Mouse (Mus musculus): ENCODE results near the gene Rwdd2a.

- TF ChIP-seq USF1 (IDR thresholded peaks at IDR 0.05; ENCODE audit: low read depth, low read length) (no peak), CTCF (IDR thresholded peaks at IDR 0.05 in 2 of 3, conservative IDR thresholded peaks at IDR 0.05 in 1 of 3; ENCODE audit: control insufficient read depth in 1 of 3, insufficient read depth in 1 of 3, low read depth in 2 of 3, low read length in 3 of 3, poor library complexity in 1 of 3, severe bottlenecking in 1 of 3) (no peak), MAX (IDR thresholded peaks at IDR 0.05; ENCODE audit: low read length) (no peak), RAD21 (IDR thresholded peaks at IDR 0.05; ENCODE audit: low read depth, low read length) (no peak), POLR2A (IDR thresholded peaks at IDR 0.05; ENCODE audit: control insufficient read depth in 1 of 2, insufficient read depth in 1 of 2, low read depth in 1 of 2, low read length in 2 of 2, poor library complexity in 1 of 2) (no peak), NELFE (IDR thresholded peaks at IDR 0.05; ENCODE audit: low read depth, low read length) (no peak), SIN3A (IDR thresholded peaks at IDR 0.05; ENCODE audit: low read length) (no peak), USF2 (IDR thresholded peaks at IDR 0.05; ENCODE audit: borderline replicate concordance in 1 of 2, insufficient read depth in 1 of 2, low read depth in 1 of 2, low read length in 2 of 2) (no peak), MAZ (IDR thresholded peaks at IDR 0.05; ENCODE audit: low read depth, low read length) (no peak), ZC3H11A (IDR thresholded peaks at IDR 0.05; ENCODE audit: low read depth, low read length) (no peak), BHLHE40 (IDR thresholded peaks at IDR 0.05; ENCODE audit: borderline replicate concordance, low read depth, low read length) (no peak), ELF1 (IDR thresholded peaks at IDR 0.05; ENCODE audit: low read depth, low read length) (no peak), EP300 (IDR thresholded peaks at IDR 0.05; ENCODE audit: low read depth in 1 of 2, low read length in 2 of 2) (no peak)
These were observed 2.0 kb downstream of the Rwdd2a start for GRCm38 (mm10) chr9:86573616-86574303.
